ENCODE assay signal across 21 mouse cellular contexts in the genomic region with DNA sequence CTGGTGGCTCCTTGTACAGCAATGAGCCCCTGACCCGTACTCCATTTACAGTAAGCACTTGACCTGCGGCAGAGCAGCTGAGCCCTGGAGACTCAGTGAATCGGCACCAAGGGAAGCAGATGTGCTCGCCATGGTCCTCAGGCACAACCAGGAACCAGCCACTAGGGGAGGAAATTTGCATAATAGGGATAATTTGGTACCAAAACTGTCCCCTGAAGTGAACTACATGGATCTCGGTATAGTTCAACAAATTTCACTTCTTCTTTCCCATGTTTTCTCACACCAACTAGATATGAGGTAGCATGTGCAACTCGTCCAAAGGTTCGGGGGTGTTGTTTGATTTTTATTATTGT. TPM values are rescaled to one million over a fixed set of nuclear protein-coding genes. Genes with fewer than 3 reads are reported as not detected.
DNase-seq lines count a peak whose midpoint lies in the region; ATAC-seq and TF ChIP-seq lines count a peak whose summit lies in the region.
"Had no signal": no experiment of that assay in that cellular context is flagged by ENCODE, and none has a peak within 500 bp of the region (broad histone marks: within the 10 kb centered on the region; RNA-seq: fewer than 3 reads in every experiment).

No protein-coding gene starts in this region.

- no peak overlapping the region for H3K4me2 ChIP-seq in midbrain, embryonic 11.5 days
- no peak overlapping the region for H3K4me2 ChIP-seq in midbrain, embryonic 14.5 days (ENCODE audit: low read length)
- H3K4me2 ChIP-seq: embryonic facial prominence, embryonic 13.5 days; forebrain, embryonic 12.5 days; heart, embryonic 13.5 days; hindbrain, embryonic 13.5 days; kidney, embryonic 15.5 days had no signal

- no peak overlapping the region for H3K9ac ChIP-seq in midbrain, embryonic 11.5 days (ENCODE audit: low read length)
- no peak overlapping the region for H3K9ac ChIP-seq in midbrain, embryonic 14.5 days (replicated peaks; ENCODE audit: low read length)
- H3K9ac ChIP-seq: embryonic facial prominence, embryonic 13.5 days; forebrain, embryonic 12.5 days; heart, embryonic 13.5 days; hindbrain, embryonic 13.5 days; kidney, embryonic 15.5 days had no signal

- no peak overlapping the region for H3K27ac ChIP-seq in midbrain, embryonic 11.5 days (ENCODE audit: low read depth, low read length)
- no peak overlapping the region for H3K27ac ChIP-seq in midbrain, embryonic 14.5 days (replicated peaks; ENCODE audit: low read depth, low read length)
- H3K27ac ChIP-seq: embryonic facial prominence, embryonic 13.5 days; forebrain, embryonic 12.5 days; heart, adult 2 months; heart, embryonic 13.5 days; hindbrain, embryonic 13.5 days; kidney, embryonic 15.5 days had no signal

- no peak overlapping the region for H3K4me3 ChIP-seq in midbrain, embryonic 11.5 days (ENCODE audit: low read depth, low read length)
- H3K4me3 ChIP-seq in midbrain, embryonic 14.5 days (replicated peaks; ENCODE audit: low read depth, low read length): no peak overlapping the region
- H3K4me3 ChIP-seq: embryonic facial prominence, embryonic 13.5 days; erythroblast, embryonic 14.5 days; forebrain, embryonic 12.5 days; heart, adult 2 months; heart, embryonic 13.5 days; hindbrain, embryonic 13.5 days; kidney, embryonic 15.5 days had no signal

- no peaks in the 10 kb centered on the region for H3K9me3 ChIP-seq in midbrain, embryonic 11.5 days (ENCODE audit: control insufficient read depth, low read length)
- H3K9me3 ChIP-seq in midbrain, embryonic 14.5 days (ENCODE audit: control insufficient read depth, low read length): no peaks in the 10 kb centered on the region
- H3K9me3 ChIP-seq: embryonic facial prominence, embryonic 13.5 days; forebrain, embryonic 12.5 days; heart, embryonic 13.5 days; hindbrain, embryonic 13.5 days; kidney, embryonic 15.5 days had no signal

- 86% methylated on average over 7 of the region's 7 CpGs for WGBS in midbrain, embryonic 11.5 days
- 89% methylated on average over 7 of the region's 7 CpGs for WGBS in midbrain, embryonic 14.5 days

- DNase-seq in midbrain, embryonic 11.5 days (ENCODE audit: low spot score, missing footprints): peak; percentile 69
- DNase-seq in midbrain, embryonic 14.5 days: no peak
- no peak for DNase-seq in brain, embryonic 14.5 days (ENCODE audit: low read depth)
- peak; percentile 80 for DNase-seq in splenic B cell, adult 2 months (ENCODE audit: low read depth, low spot score)
- no peak for DNase-seq in kidney, adult 8-10 months
- no peak for DNase-seq in adrenal gland, adult (ENCODE audit: inconsistent age in 2 of 2, low spot score in 1 of 2)
- DNase-seq: adrenal gland, postnatal 36 days; cerebellum, adult 11-12 months; cerebellum, postnatal 14 days; gastrocnemius, postnatal 25 days; heart, adult 2 months; kidney, postnatal 36 days; layer of hippocampus, adult 9-11 months; lung, adult 2 months had no signal

- no peaks in the 10 kb centered on the region for H3K27me3 ChIP-seq in midbrain, embryonic 11.5 days (ENCODE audit: control insufficient read depth, insufficient read depth, low read length)
- no peaks in the 10 kb centered on the region for H3K27me3 ChIP-seq in midbrain, embryonic 14.5 days (ENCODE audit: control insufficient read depth, insufficient read depth, low read length)
- H3K27me3 ChIP-seq in splenic B cell, adult 2 months (ENCODE audit: control insufficient read depth, insufficient read depth, low read length, poor library complexity, severe bottlenecking): no peaks in the 10 kb centered on the region
- H3K27me3 ChIP-seq: embryonic facial prominence, embryonic 13.5 days; forebrain, embryonic 12.5 days; heart, embryonic 13.5 days; hindbrain, embryonic 13.5 days; kidney, embryonic 15.5 days had no signal

- no peaks in the 10 kb centered on the region for H3K4me1 ChIP-seq in midbrain, embryonic 11.5 days (ENCODE audit: control insufficient read depth, insufficient read depth, low read length)
- no peaks in the 10 kb centered on the region for H3K4me1 ChIP-seq in midbrain, embryonic 14.5 days (ENCODE audit: control insufficient read depth, insufficient read depth, low read length)
- H3K4me1 ChIP-seq: embryonic facial prominence, embryonic 13.5 days; forebrain, embryonic 12.5 days; heart, embryonic 13.5 days; hindbrain, embryonic 13.5 days; kidney, embryonic 15.5 days had no signal

- ATAC-seq in midbrain, embryonic 11.5 days (ENCODE audit: low FRiP score): no peak
- ATAC-seq in midbrain, embryonic 14.5 days (ENCODE audit: low FRiP score, low TSS enrichment): no peak
- ATAC-seq in megakaryocyte progenitor cell, adult 5-6 weeks (replicated peaks; ENCODE audit: poor library complexity): peak; percentile 47

- TF ChIP-seq CTCF in brain, embryonic 14.5 days (IDR thresholded peaks at IDR 0.05; ENCODE audit: borderline replicate concordance, extremely low read depth, insufficient read depth, insufficient read length): 0 out of 2 replicates have a peak, but pooled peaks have one; percentile 3

- TF ChIP-seq POLR2A in brain, embryonic 14.5 days (IDR thresholded peaks at IDR 0.05; ENCODE audit: borderline replicate concordance, extremely low read depth, insufficient read depth, insufficient read length, poor library complexity, severe bottlenecking): no peak

- H3K36me3 ChIP-seq in midbrain, embryonic 11.5 days (ENCODE audit: control insufficient read depth, insufficient read depth, low read length): no peaks in the 10 kb centered on the region
- no peaks in the 10 kb centered on the region for H3K36me3 ChIP-seq in midbrain, embryonic 14.5 days (ENCODE audit: control insufficient read depth, insufficient read depth, low read length)
- no peaks in the 10 kb centered on the region; the same call in 1 of the 2 replicates for H3K36me3 ChIP-seq in splenic B cell, adult 2 months (ENCODE audit: control insufficient read depth, insufficient read depth, low read length, poor library complexity, severe bottlenecking)
- H3K36me3 ChIP-seq: embryonic facial prominence, embryonic 13.5 days; forebrain, embryonic 12.5 days; heart, embryonic 13.5 days; hindbrain, embryonic 13.5 days; kidney, embryonic 15.5 days had no signal

RNA-seq across cellular contexts. Expression of gene Fignl1, which starts 32.0 kb away (rescaled TPM):
- polyA plus RNA-seq in midbrain, embryonic 11.5 days (2014; fragmentation: Nextera tagmentation; extraction: Ambion mirVana): 99.1 and 109 TPM in 2 replicates
- 7.1 and 16.3 TPM in 2 replicates for polyA plus RNA-seq in midbrain, embryonic 14.5 days (2014; fragmentation: Nextera tagmentation; extraction: Ambion mirVana)
- polyA plus RNA-seq in brain, embryonic 14.5 days (2012; rRNA removed): 8.7 and 11.4 TPM in 2 replicates
- 60.0 and 75.1 TPM in 2 replicates for total RNA-seq in megakaryocyte progenitor cell, adult 5-6 weeks (2015)
- total RNA-seq in megakaryocyte progenitor cell, adult 5-6 weeks (2017): 82.4 and 96.9 TPM in 2 replicates

Comparison
In these comparisons a context has a peak if more than half of its experiments do, and no peak if none do; other contexts are left out.
1. DNase-seq: peak in midbrain, embryonic 11.5 days (single experiment) and splenic B cell, adult 2 months (single experiment); none in midbrain, embryonic 14.5 days (single experiment), brain, embryonic 14.5 days (single experiment), kidney, adult 8-10 months (0 of 2) and adrenal gland, adult (0 of 2).